Mouse (Mus musculus) C2C12 (cell line): ENCODE results near the gene Pik3cd.

ENCODE experiments used
- CTCF ChIP-seq: IDR thresholded peaks from one replicate; pipeline ENCODE4 v1.5.1; 2011; ENCODE audit not compliant: control insufficient read depth, insufficient read depth, insufficient read length
- FOSL1 ChIP-seq: IDR thresholded peaks from one replicate; pipeline ENCODE4 v1.8.0; 2011; ENCODE audit warnings: mild to moderate bottlenecking, low read length; ENCODE audit not compliant: poor library complexity, insufficient read depth, severe bottlenecking
- MAX ChIP-seq: IDR thresholded peaks from one replicate; pipeline ENCODE4 v1.6.1; 2011; ENCODE audit warnings: mild to moderate bottlenecking, control low read depth
- MYOD1 ChIP-seq: IDR thresholded peaks from one replicate; pipeline ENCODE4 v1.6.1; 2011; ENCODE audit warnings: low read depth; ENCODE audit not compliant: control insufficient read depth, insufficient read length
- MYOG ChIP-seq: IDR thresholded peaks from one replicate; pipeline ENCODE4 v1.6.1; 2011; ENCODE audit not compliant: control insufficient read depth, insufficient read length; ENCODE audit errors: extremely low read depth
- USF1 ChIP-seq: IDR thresholded peaks from one replicate; pipeline ENCODE4 v1.6.1; 2011; ENCODE audit warnings: low read depth, mild to moderate bottlenecking, control low read depth, moderate library complexity

DNA sequence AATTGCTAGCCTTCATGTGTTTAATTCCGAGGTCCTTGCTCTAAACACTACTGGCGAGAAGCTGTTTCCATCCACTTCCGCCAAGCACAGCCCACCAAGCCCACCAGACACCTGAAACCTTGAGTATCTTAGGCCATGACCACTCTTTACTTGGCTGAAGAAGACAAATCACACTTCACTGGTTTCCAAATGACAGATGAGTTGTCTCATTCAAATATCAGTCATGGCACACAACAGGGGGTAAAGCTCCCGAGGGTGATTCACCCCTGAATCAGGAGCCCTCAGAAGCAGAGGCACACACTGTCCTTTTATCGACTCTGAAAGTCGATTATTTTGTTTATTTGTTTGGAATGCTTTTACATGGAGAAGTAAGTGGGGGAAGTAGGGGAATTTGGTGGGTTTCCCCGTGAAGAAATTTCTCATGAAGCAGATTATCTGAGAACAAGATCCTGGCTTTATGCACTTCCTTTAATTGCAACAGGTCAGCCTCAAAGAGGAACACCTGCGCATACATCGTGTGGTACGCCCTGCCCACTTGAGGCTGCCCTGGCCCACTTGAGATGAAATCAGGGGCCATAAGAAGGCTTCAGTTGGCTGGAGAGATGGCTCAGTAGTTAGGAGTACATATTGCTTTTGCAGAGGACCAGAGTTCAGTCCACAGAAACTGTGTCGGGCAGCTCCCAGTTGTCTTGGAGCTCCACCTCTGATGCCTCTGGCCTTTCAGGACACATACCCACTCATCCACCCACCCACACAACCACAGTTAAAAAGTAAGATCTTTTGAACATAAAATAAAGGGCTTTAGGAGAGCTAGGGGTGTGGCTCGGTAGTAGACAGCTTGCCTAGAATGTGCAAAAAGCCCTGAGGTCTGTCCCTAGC lies 12.3 kb downstream of the Pik3cd start:
- TF ChIP-seq CTCF (no peak), MYOG (no peak), FOSL1 (no peak), USF1 (no peak), MYOD1 (no peak), MAX (no peak)
